ENCODE assay signal across 8 mouse cellular contexts in genomic region chrX:73717667-73718066, GRCm38 (mm10). TPM values are rescaled to one million over a fixed set of nuclear protein-coding genes. Genes with fewer than 3 reads are reported as not detected.
A peak's percentile ranks its signal among the peaks of the same experiment; 100 is the strongest.
DNase-seq lines count a peak whose midpoint lies in the region; ATAC-seq lines count a peak whose summit lies in the region.

No protein-coding gene starts in this region.

- H3K4me3 ChIP-seq in forebrain, embryonic 12.5 days (replicated peaks) = peak overlapping the region; percentile 52; the same call in 1 of the 2 replicates
- H3K4me3 ChIP-seq in liver, embryonic 11.5 days (ENCODE audit: low read depth, low read length) = peak overlapping the region; percentile 66

- no peak overlapping the region for H3K9ac ChIP-seq in forebrain, embryonic 12.5 days
- H3K9ac ChIP-seq in liver, embryonic 11.5 days (ENCODE audit: low read depth, low read length) = peak overlapping the region; percentile 66

- no peaks in the 10 kb centered on the region for H3K27me3 ChIP-seq in forebrain, embryonic 12.5 days
- H3K27me3 ChIP-seq in liver, embryonic 11.5 days (replicated peaks; ENCODE audit: control insufficient read depth, insufficient read depth, low read length) = no peaks in the 10 kb centered on the region

- H3K9me3 ChIP-seq in forebrain, embryonic 12.5 days = no peaks in the 10 kb centered on the region
- H3K9me3 ChIP-seq in liver, embryonic 11.5 days (ENCODE audit: control insufficient read depth, low read length) = no peaks in the 10 kb centered on the region

- H3K4me1 ChIP-seq in forebrain, embryonic 12.5 days = peaks cover 35% of the 10 kb centered on the region
- peaks cover 11% of the 10 kb centered on the region for H3K4me1 ChIP-seq in liver, embryonic 11.5 days (replicated peaks; ENCODE audit: control insufficient read depth, insufficient read depth, low read length)

- intact Hi-C loops in heart, postnatal 36 days (cut with DNase I) = loop anchor here (2.0 to 5.0 kb wide), 2 partner anchors 71 to 200 kb away; no protein-coding TSS in a partner anchor

- WGBS in forebrain, embryonic 12.5 days = 72% methylated on average over 11 of the region's 11 CpGs
- 48% methylated on average over 11 of the region's 11 CpGs for WGBS in liver, embryonic 11.5 days

- no peaks in the 10 kb centered on the region; the same call in 1 of the 2 replicates for H3K36me3 ChIP-seq in forebrain, embryonic 12.5 days (replicated peaks)
- peaks cover 2% of the 10 kb centered on the region; the same call in 1 of the 2 replicates for H3K36me3 ChIP-seq in liver, embryonic 11.5 days (ENCODE audit: control insufficient read depth, insufficient read depth, low read length)

- no peak overlapping the region for H3K27ac ChIP-seq in forebrain, embryonic 12.5 days
- H3K27ac ChIP-seq in liver, embryonic 11.5 days (ENCODE audit: low read depth, low read length) = peak overlapping the region; percentile 68; the same call in 1 of the 2 replicates

- DNase-seq in 416B (ENCODE audit: low read depth) = peak; percentile 11
- peak; percentile 19 for DNase-seq in adrenal gland, postnatal 10 days
- DNase-seq in heart, postnatal 36 days = peak; percentile 26 to 37
- no peak for DNase-seq in liver, embryonic 11.5 days (ENCODE audit: low spot score)
- DNase-seq in naive thymus-derived CD4-positive, alpha-beta T cell, adult 2 months (ENCODE audit: low read depth) = peak; percentile 40
- peak; percentile 51 for DNase-seq in thymus, postnatal 4 days
- DNase-seq in retina, postnatal 1 day = no peak

- H3K4me2 ChIP-seq in forebrain, embryonic 12.5 days = peak overlapping the region; percentile 66
- H3K4me2 ChIP-seq in liver, embryonic 11.5 days = peak overlapping the region; percentile 88

- no peak for ATAC-seq in forebrain, embryonic 12.5 days (ENCODE audit: low FRiP score)
- no peak for ATAC-seq in liver, embryonic 11.5 days (replicated peaks; ENCODE audit: low FRiP score)

RNA-seq across cellular contexts. Expression of gene Abcd1, which starts 1.3 kb away (rescaled TPM):
- 10 to 100 TPM; 24.7 to 31.8 TPM for total RNA-seq in adrenal gland, postnatal 10 days (2021)
- polyA plus RNA-seq in forebrain, embryonic 12.5 days (2016; fragmentation: Nextera tagmentation; extraction: Ambion mirVana) = 9.2 and 10.4 TPM in 2 replicates
- 10 to 100 TPM; 29.6 to 33.6 TPM for total RNA-seq in heart, postnatal 36 days (2021)
- polyA plus RNA-seq in liver, embryonic 11.5 days (2014; fragmentation: Nextera tagmentation; extraction: Ambion mirVana) = 13.0 and 13.3 TPM in 2 replicates

RNA-seq across cellular contexts. Expression of gene Bcap31, which starts 1.7 kb away (rescaled TPM):
- total RNA-seq in adrenal gland, postnatal 10 days (2021) = 100 to 1,000 TPM; 233 to 236 TPM
- polyA plus RNA-seq in forebrain, embryonic 12.5 days (2016; fragmentation: Nextera tagmentation; extraction: Ambion mirVana) = 105 and 117 TPM in 2 replicates
- total RNA-seq in heart, postnatal 36 days (2021) = 10 to 100 TPM; 74.2 to 83.4 TPM
- polyA plus RNA-seq in liver, embryonic 11.5 days (2014; fragmentation: Nextera tagmentation; extraction: Ambion mirVana) = 258 and 265 TPM in 2 replicates

RNA-seq across cellular contexts. Expression of gene Plxnb3, which starts 39.2 kb away (rescaled TPM):
- total RNA-seq in adrenal gland, postnatal 10 days (2021) = 1 to 10 TPM in 1 of 2 experiments, under 1 TPM in 1; 0.99 to 1.2 TPM
- polyA plus RNA-seq in forebrain, embryonic 12.5 days (2016; fragmentation: Nextera tagmentation; extraction: Ambion mirVana) = 0.08 and 0.19 TPM in 2 replicates
- total RNA-seq in heart, postnatal 36 days (2021) = 1 to 10 TPM; 1.6 to 2.1 TPM
- 0.36 and 0.49 TPM in 2 replicates for polyA plus RNA-seq in liver, embryonic 11.5 days (2014; fragmentation: Nextera tagmentation; extraction: Ambion mirVana)

RNA-seq across cellular contexts. Expression of gene Slc6a8, which starts 44.7 kb away (rescaled TPM):
- total RNA-seq in adrenal gland, postnatal 10 days (2021) = 10 to 100 TPM; 31.9 to 43.3 TPM
- 7.5 and 8.0 TPM in 2 replicates for polyA plus RNA-seq in forebrain, embryonic 12.5 days (2016; fragmentation: Nextera tagmentation; extraction: Ambion mirVana)
- 100 to 1,000 TPM; 130 to 145 TPM for total RNA-seq in heart, postnatal 36 days (2021)
- 2.2 and 2.4 TPM in 2 replicates for polyA plus RNA-seq in liver, embryonic 11.5 days (2014; fragmentation: Nextera tagmentation; extraction: Ambion mirVana)

RNA-seq across cellular contexts. Expression of gene Srpk3, which starts 56.5 kb away (rescaled TPM):
- 1 to 10 TPM; 2.7 to 7.8 TPM for total RNA-seq in adrenal gland, postnatal 10 days (2021)
- polyA plus RNA-seq in forebrain, embryonic 12.5 days (2016; fragmentation: Nextera tagmentation; extraction: Ambion mirVana) = 0.95 and 1.3 TPM in 2 replicates
- 10 to 100 TPM; 31.0 to 33.7 TPM for total RNA-seq in heart, postnatal 36 days (2021)
- 0.81 and 1.3 TPM in 2 replicates for polyA plus RNA-seq in liver, embryonic 11.5 days (2014; fragmentation: Nextera tagmentation; extraction: Ambion mirVana)

Comparison
In these comparisons a context has a peak if more than half of its experiments do, and no peak if none do; other contexts are left out.
1. DNase-seq: peak in 416B (single experiment), adrenal gland, postnatal 10 days (single experiment), heart, postnatal 36 days (2 of 2), naive thymus-derived CD4-positive, alpha-beta T cell, adult 2 months (single experiment) and thymus, postnatal 4 days (single experiment); none in liver, embryonic 11.5 days (single experiment) and retina, postnatal 1 day (single experiment).